Mouse (Mus musculus) kidney, adult 18-20 months (tissue): ENCODE results near the gene Rapgef2.

ENCODE experiments used
- DNase-seq: peaks from one replicate; pipeline ENCODE4 v3.0.0; 2021

Rapgef2 gene

GRCm38 (mm10) chr3:79161093-79161723 lies 125.1 kb downstream of the Rapgef2 start:
- no peak for DNase-seq

GRCm38 (mm10) chr3:79158254-79158653 lies 128.1 kb downstream of the Rapgef2 start:
- no peak for DNase-seq

- no peak for DNase-seq
These were observed 133.3 kb downstream of the Rapgef2 start for GRCm38 (mm10) chr3:79153039-79153487.

- DNase-seq = no peak
These were observed 140.8 kb downstream of the Rapgef2 start for GRCm38 (mm10) chr3:79145407-79146055.

GRCm38 (mm10) chr3:79144672-79145406 lies 141.5 kb downstream of the Rapgef2 start:
- no peak for DNase-seq

- no peak for DNase-seq
These were observed 142.2 kb downstream of the Rapgef2 start for GRCm38 (mm10) chr3:79144085-79144484.

- DNase-seq = no peak
These were observed 147.1 kb downstream of the Rapgef2 start for GRCm38 (mm10) chr3:79139245-79139644.

GRCm38 (mm10) chr3:79138601-79139000 lies 147.7 kb downstream of the Rapgef2 start:
- no peak for DNase-seq

- no peak for DNase-seq
These were observed 155.3 kb downstream of the Rapgef2 start for GRCm38 (mm10) chr3:79130991-79131390.

- DNase-seq = no peak
These were observed 157.2 kb downstream of the Rapgef2 start for GRCm38 (mm10) chr3:79129044-79129600.

- no peak for DNase-seq
These were observed 158.5 kb downstream of the Rapgef2 start for GRCm38 (mm10) chr3:79127797-79128196.

- DNase-seq = no peak
These were observed 159.5 kb downstream of the Rapgef2 start for GRCm38 (mm10) chr3:79126857-79127256.

- no peak for DNase-seq
These were observed 164.9 kb downstream of the Rapgef2 start for GRCm38 (mm10) chr3:79121391-79121790.

- no peak for DNase-seq
These were observed 166.3 kb downstream of the Rapgef2 start for GRCm38 (mm10) chr3:79119983-79120382.

GRCm38 (mm10) chr3:79110153-79110552 lies 176.2 kb downstream of the Rapgef2 start:
- DNase-seq = no peak

GRCm38 (mm10) chr3:79108246-79108645 lies 178.1 kb downstream of the Rapgef2 start:
- DNase-seq = no peak

- no peak for DNase-seq
These were observed 180.0 kb downstream of the Rapgef2 start for GRCm38 (mm10) chr3:79106360-79106759.

- DNase-seq = no peak
These were observed 182.7 kb downstream of the Rapgef2 start for GRCm38 (mm10) chr3:79103604-79104003.

GRCm38 (mm10) chr3:79101737-79102136 lies 184.6 kb downstream of the Rapgef2 start:
- no peak for DNase-seq

- DNase-seq = no peak
These were observed 185.5 kb downstream of the Rapgef2 start for GRCm38 (mm10) chr3:79100831-79101230.

- DNase-seq = no peak
These were observed 197.2 kb downstream of the Rapgef2 start for GRCm38 (mm10) chr3:79089091-79089490.

- DNase-seq = no peak
These were observed 197.9 kb downstream of the Rapgef2 start for GRCm38 (mm10) chr3:79088461-79088860.

GRCm38 (mm10) chr3:79086282-79086681 lies 200.0 kb downstream of the Rapgef2 start:
- DNase-seq = no peak

- no peak for DNase-seq
These were observed 202.4 kb downstream of the Rapgef2 start for GRCm38 (mm10) chr3:79083881-79084280.
